Mouse (Mus musculus): ENCODE results near the gene Gal3st3. TPM values are rescaled to one million over a fixed set of nuclear protein-coding genes. Genes with fewer than 3 reads are reported as not detected.

Gene Gal3st3
- polyA plus RNA-seq (2012; ENCODE audit: insufficient read depth, low replicate concordance) = not detected in 2 replicates

DNA sequence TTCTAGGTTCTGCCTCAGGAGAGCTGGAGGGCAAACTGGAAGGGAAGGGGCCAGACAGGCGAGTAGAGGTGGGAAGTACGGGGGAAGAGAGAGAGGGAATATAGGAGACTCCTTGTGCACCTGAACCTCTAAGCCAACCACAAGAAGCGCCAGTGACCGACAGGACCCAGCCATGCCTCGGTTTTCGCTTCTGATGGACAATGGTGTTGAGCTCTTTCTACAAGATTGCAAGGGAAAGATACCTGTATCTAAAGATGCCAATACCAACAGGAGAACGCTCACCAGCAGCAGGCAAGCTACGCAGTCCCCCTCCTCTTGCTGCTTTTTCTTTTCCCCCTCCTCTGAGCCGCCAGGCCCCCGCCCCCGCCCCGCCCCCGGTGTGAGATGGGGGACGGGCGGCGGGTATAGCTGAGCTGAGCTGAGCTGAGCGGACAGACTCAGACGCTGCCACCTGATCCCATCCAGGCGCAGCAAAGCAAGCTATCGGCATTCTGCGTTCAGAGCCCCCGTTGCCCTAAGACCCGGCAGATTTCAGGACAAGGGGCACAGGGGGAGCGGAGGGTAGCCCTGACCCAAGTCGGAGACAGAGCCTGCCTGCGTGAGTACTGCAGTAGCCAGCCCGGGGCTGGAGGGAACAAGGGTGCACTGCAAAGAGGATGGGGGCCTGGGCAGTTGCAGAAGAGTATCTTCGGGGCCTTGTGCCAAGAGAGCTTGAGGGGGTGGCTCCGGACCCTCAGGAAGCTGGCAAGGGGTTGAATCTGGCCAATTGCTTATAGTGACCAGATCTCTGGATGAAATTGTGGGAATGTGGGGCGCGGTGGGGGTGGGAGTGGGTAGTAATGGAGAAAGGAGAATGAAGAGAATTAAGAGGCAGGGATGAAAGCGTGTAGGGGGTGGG is at the start of gene Gal3st3:
Gene Gal3st3 (plus strand): TSS at position 429 of the 898 bp plus-strand sequence.
- peaks cover 27% of the 10 kb centered on the region for H3K27me3 ChIP-seq (replicated peaks)
- peaks cover 11% of the 10 kb centered on the region for H3K36me3 ChIP-seq (replicated peaks; ENCODE audit: low read length)
- H3K4me1 ChIP-seq = peaks cover 56% of the 10 kb centered on the region
- H3K4me3 ChIP-seq (replicated peaks) = no peak within 1 kb of the TSS
- H3K9me3 ChIP-seq = no peaks in the 10 kb centered on the region
- TF ChIP-seq FLI1 (IDR thresholded peaks at IDR 0.05; ENCODE audit: low read length) = no peak
- no peak for TF ChIP-seq GATA1 (IDR thresholded peaks at IDR 0.05; ENCODE audit: borderline replicate concordance, low read length)

DNA sequence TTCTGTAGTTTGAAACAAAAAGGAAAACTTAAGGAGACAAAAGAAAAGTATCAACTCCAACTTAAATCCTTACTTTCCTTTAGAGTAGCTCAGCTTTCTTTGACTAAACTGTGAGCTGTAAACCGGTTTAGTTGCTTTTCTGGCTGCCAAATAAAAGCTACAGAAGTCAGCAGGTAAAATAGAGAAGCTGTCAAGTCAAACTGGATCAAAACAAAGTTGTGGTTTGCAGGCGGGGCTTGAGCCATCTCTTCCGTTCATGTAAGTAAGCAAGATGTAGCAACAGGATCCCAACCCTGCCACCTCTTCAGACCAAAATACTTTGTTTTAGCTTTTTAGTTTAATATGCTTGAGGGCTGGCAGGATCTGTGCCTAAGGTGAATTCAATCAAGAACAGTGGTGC is 41.0 kb upstream of the Gal3st3 start:
- peak overlapping the region; percentile 73 for H3K4me3 ChIP-seq (replicated peaks)
- no peaks in the 10 kb centered on the region for H3K9me3 ChIP-seq
- no peaks in the 10 kb centered on the region for H3K27me3 ChIP-seq (replicated peaks)
- H3K36me3 ChIP-seq (replicated peaks; ENCODE audit: low read length) = peaks cover 25% of the 10 kb centered on the region
- TF ChIP-seq FLI1 (IDR thresholded peaks at IDR 0.05; ENCODE audit: low read length) = no peak
- TF ChIP-seq GATA1 (IDR thresholded peaks at IDR 0.05; ENCODE audit: borderline replicate concordance, low read length) = no peak
- H3K4me1 ChIP-seq = peaks cover 79% of the 10 kb centered on the region

DNA sequence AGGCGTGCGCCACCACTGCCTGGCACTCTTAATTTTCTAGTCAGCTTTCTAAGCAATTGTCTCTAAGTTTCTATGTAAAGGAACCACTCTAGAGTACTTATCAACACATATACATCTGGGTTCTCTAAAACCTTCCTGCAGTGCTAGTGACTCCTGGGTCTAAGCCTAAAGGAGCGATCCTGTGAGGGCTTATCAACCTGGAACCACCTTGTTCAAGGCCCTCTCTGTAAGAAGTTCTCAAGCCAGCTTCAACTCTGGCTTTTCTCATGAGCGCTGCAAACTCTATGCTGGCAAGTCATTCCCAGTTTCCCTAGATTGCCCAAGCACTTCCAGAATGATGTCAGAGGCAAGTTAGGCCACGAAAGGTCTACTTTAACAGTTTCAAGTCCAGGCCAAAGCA is 31.1 kb upstream of the Gal3st3 start:
- Histone ChIP-seq H3K36me3 (replicated peaks; ENCODE audit: low read length) (peaks cover 12% of the 10 kb centered on the region), H3K9me3 (no peaks in the 10 kb centered on the region), H3K4me3 (replicated peaks) (peak overlapping the region; percentile 66), H3K4me1 (peaks cover 64% of the 10 kb centered on the region), H3K27me3 (replicated peaks) (no peaks in the 10 kb centered on the region)
- no peak for TF ChIP-seq GATA1 (IDR thresholded peaks at IDR 0.05; ENCODE audit: borderline replicate concordance, low read length)
- TF ChIP-seq FLI1 (IDR thresholded peaks at IDR 0.05; ENCODE audit: low read length) = no peak

DNA sequence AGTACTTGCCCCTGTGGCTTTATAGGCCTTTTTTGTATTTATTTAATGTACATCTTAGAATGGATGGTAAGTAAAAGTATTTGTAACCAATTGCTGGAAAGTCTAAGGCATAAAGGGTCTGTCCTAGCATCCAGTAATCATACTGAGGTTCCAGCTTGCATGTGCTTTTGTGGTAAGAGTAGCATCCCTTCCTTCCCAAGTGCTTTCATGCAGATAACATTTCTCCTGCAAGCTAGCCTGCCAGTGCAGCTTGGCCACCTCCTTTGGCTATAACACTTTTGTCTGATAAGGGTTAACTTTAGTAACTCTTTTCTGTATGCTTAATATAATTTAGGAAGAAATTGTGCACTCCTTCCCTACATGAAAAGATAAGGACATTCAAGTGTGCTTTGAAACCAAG is 30.1 kb upstream of the Gal3st3 start:
- Histone ChIP-seq H3K36me3 (replicated peaks; ENCODE audit: low read length) (peaks cover 12% of the 10 kb centered on the region), H3K27me3 (replicated peaks) (no peaks in the 10 kb centered on the region), H3K9me3 (no peaks in the 10 kb centered on the region), H3K4me1 (peaks cover 60% of the 10 kb centered on the region), H3K4me3 (replicated peaks) (peak overlapping the region; percentile 84)
- no peak for TF ChIP-seq GATA1 (IDR thresholded peaks at IDR 0.05; ENCODE audit: borderline replicate concordance, low read length)
- TF ChIP-seq FLI1 (IDR thresholded peaks at IDR 0.05; ENCODE audit: low read length) = no peak

DNA sequence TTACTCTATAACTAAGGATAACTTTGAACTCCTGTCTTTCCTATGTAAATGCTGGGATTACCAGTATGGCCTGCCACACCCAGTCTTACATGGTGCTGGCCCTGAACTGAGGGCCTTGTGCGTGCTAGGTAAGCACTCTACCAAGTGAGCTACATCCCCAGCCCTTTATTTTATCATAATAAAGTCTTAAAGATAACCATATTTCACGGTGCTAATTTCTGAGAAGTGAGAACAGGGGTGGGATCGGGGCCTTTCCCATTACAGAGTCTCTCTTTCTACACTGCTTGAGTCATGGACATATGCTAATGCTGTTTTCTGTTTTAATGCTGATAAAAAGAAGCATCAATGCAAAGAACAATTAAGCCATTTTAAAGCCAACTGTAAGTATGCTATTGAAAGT is 29.3 kb upstream of the Gal3st3 start:
- H3K4me1 ChIP-seq = peaks cover 63% of the 10 kb centered on the region

DNA sequence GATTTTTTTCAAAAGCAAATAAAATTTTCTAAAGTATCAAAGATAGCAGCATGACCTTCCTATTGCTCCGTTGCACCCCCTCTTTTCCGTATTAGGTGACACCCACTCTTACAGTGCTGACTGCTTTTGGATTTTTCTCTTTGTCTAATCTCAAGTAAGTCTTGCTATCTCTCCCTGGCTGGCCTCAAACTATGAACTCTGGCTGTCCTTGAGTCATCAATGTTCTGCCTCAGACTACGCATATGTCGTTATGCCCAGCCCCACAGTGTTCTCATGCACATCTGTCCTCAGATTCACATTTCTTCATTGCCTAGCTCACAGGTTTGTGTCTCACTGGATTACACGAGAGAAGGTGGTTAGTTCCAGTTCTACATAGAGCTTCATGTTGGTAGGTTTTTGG is 28.7 kb upstream of the Gal3st3 start:
- H3K4me1 ChIP-seq = peaks cover 63% of the 10 kb centered on the region
- no peaks in the 10 kb centered on the region for H3K9me3 ChIP-seq
- H3K36me3 ChIP-seq (replicated peaks; ENCODE audit: low read length) = peaks cover 17% of the 10 kb centered on the region
- no peaks in the 10 kb centered on the region for H3K27me3 ChIP-seq (replicated peaks)
- no peak for TF ChIP-seq GATA1 (IDR thresholded peaks at IDR 0.05; ENCODE audit: borderline replicate concordance, low read length)
- TF ChIP-seq FLI1 (IDR thresholded peaks at IDR 0.05; ENCODE audit: low read length) = no peak
- H3K4me3 ChIP-seq (replicated peaks) = no peak overlapping the region

More for the DNA sequence above, 29.3 kb upstream of the Gal3st3 start:
- TF ChIP-seq GATA1 (IDR thresholded peaks at IDR 0.05; ENCODE audit: borderline replicate concordance, low read length) = no peak
- TF ChIP-seq FLI1 (IDR thresholded peaks at IDR 0.05; ENCODE audit: low read length) = no peak
- Histone ChIP-seq H3K27me3 (replicated peaks) (no peaks in the 10 kb centered on the region), H3K9me3 (no peaks in the 10 kb centered on the region), H3K36me3 (replicated peaks; ENCODE audit: low read length) (peaks cover 13% of the 10 kb centered on the region), H3K4me3 (replicated peaks) (peak overlapping the region; percentile 86)

DNA sequence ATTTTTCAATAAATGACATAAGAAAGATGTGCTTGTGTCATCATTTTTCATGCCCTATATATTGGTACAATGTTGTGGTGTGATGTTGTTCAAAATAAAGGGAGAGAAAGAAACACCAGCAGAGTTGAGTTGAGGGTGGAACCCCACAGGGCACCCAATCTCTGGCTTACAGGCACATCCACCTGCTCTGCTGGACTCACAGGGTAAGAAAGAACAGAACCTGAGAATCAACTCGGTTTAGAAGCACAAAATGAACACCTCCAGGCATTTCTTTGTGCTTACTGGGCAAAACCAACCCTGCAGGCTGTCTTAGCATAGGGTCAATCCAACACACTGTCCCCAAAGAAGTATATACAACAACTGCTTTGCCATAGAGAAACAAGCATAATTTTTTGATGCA is 26.7 kb upstream of the Gal3st3 start:
- H3K4me1 ChIP-seq = peaks cover 56% of the 10 kb centered on the region
- TF ChIP-seq FLI1 (IDR thresholded peaks at IDR 0.05; ENCODE audit: low read length) (no peak), GATA1 (IDR thresholded peaks at IDR 0.05; ENCODE audit: borderline replicate concordance, low read length) (no peak)
- peak overlapping the region; percentile 100 for H3K4me3 ChIP-seq (replicated peaks)
- H3K36me3 ChIP-seq (replicated peaks; ENCODE audit: low read length) = peaks cover 26% of the 10 kb centered on the region
- H3K27me3 ChIP-seq (replicated peaks) = no peaks in the 10 kb centered on the region
- H3K9me3 ChIP-seq = no peaks in the 10 kb centered on the region

DNA sequence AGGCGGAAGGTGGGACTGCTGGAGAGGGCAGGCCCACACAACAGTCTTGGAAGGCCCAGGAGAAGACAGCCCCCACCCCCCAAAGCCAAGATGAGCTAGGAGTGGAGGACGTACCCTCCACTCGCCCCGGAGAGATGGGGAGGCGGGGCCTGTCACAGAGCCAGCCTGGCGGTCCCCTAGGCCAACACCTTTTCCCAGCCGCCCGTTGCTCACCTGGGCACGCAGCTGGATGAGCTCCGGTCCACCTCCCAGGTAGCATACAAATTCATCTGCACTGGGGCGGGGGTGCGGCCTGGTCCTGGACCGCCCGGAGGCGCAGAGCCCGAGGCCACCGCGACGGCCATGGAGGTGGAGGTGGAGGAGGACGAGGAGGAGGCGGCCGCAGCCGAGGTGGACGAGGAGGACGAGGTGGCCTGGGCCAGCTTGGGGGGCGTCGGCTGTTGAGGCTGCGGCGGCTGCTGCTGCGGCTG is 25.8 kb upstream of the Gal3st3 start:
- H3K4me3 ChIP-seq (replicated peaks) = peak overlapping the region; percentile 100
- H3K4me1 ChIP-seq = peaks cover 51% of the 10 kb centered on the region
- peaks cover 33% of the 10 kb centered on the region for H3K36me3 ChIP-seq (replicated peaks; ENCODE audit: low read length)
- no peak for TF ChIP-seq FLI1 (IDR thresholded peaks at IDR 0.05; ENCODE audit: low read length)
- no peaks in the 10 kb centered on the region for H3K27me3 ChIP-seq (replicated peaks)
- no peaks in the 10 kb centered on the region for H3K9me3 ChIP-seq

DNA sequence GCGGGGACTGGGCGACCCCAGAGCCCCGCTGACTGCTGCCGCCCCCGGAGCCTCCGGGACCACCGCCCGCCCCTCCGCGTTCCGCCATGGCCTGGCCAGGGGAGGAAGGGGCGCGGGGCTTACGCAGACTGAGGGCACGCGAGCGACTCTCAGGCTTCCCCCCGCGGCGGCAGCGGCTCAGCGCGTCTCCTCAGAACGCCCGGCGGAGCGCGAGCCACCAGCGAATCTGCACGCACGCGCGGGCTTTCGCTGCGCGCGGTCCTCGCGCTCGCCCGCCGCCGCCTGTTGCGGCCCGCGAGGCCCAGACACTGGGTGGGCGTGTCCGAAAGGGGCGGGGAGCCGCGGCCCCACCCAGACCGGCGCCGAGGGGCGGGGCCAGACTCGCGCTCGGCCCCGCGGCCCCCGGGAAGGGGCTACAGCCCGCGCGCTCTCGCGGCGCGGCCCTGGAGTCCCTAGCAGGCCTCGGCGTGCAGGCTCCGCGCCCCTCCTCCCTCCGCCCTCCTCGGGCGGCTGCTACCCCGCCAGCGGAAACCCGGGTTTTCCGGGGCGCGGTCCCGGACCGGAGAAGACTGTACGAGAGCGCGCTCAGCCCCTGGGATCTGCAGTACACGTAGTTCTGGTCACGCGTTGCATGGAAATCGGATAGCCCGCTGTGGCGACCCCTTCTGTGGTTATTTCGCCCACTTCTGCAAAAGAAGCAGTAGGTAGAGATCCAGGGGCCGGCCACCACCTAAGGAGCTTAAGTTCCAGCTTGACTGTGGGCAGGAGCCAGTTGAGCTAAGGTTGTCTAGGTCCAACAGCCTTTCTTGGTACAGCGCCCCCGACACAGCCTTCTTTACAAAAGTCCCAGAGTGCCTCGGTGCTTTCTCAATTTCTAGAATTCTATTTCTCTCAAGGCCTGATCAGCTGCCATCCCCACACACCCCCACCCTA is 25.1 kb upstream of the Gal3st3 start, which contains the start of gene Pacs1:
Gene Pacs1 (minus strand): TSS at position 319 of the 933 bp plus-strand sequence.
- Histone ChIP-seq H3K36me3 (replicated peaks; ENCODE audit: low read length) (peaks cover 40% of the 10 kb centered on the region), H3K4me3 (replicated peaks) (peak within 1 kb of the TSS; percentile 100), H3K4me1 (peaks cover 44% of the 10 kb centered on the region), H3K27me3 (replicated peaks) (no peaks in the 10 kb centered on the region), H3K9me3 (no peaks in the 10 kb centered on the region)
- no peak for TF ChIP-seq FLI1 (IDR thresholded peaks at IDR 0.05; ENCODE audit: low read length)
- no peak for TF ChIP-seq GATA1 (IDR thresholded peaks at IDR 0.05; ENCODE audit: borderline replicate concordance, low read length)

Data from megakaryocyte, embryonic 14.5 days (primary cell).